In genomic region chr1:82289990-82290681, GRCm38 (mm10) we compare ENCODE assay signal across 8 mouse cellular contexts. TPM values are rescaled to one million over a fixed set of nuclear protein-coding genes. Genes with fewer than 3 reads are reported as not detected.
DNase-seq lines count a peak whose midpoint lies in the region; ATAC-seq and TF ChIP-seq lines count a peak whose summit lies in the region.

No protein-coding gene starts in this region.

- H3K27ac ChIP-seq in ES-Bruce4 (ENCODE audit: insufficient read depth, low read length): no peak overlapping the region
- H3K27ac ChIP-seq in forebrain, embryonic 16.5 days (ENCODE audit: low read length): peak overlapping the region; percentile 99
- peak overlapping the region; percentile 90 for H3K27ac ChIP-seq in lung, postnatal 0 days (ENCODE audit: low read length)

- H3K9me3 ChIP-seq in ES-Bruce4 (replicated peaks; ENCODE audit: control insufficient read depth, insufficient read depth, low read length, poor library complexity, severe bottlenecking): no peaks in the 10 kb centered on the region
- H3K9me3 ChIP-seq in forebrain, embryonic 16.5 days (ENCODE audit: control insufficient read depth, low read length): no peaks in the 10 kb centered on the region
- no peaks in the 10 kb centered on the region for H3K9me3 ChIP-seq in lung, postnatal 0 days (ENCODE audit: low read length)

- TF ChIP-seq CTCF in ES-Bruce4 (IDR thresholded peaks at IDR 0.05; ENCODE audit: low read depth, low read length): peak; percentile 27
- TF ChIP-seq CTCF in lung, postnatal 0 days (IDR thresholded peaks at IDR 0.05): peak; percentile 35

- DNase-seq in cerebellum, adult 11 months: peak; percentile 62
- DNase-seq in heart, postnatal 36 days: peak; percentile 47 to 68
- peak; percentile 73 to 80 for DNase-seq in layer of hippocampus, postnatal 10 days (ENCODE audit: low spot score in 2 of 2)
- peak; percentile 44 for DNase-seq in lung, postnatal 0 days (ENCODE audit: low spot score)
- DNase-seq in right cerebral cortex, adult 2 months (ENCODE audit: low spot score in 2 of 2): peak; percentile 66 to 82

- no peaks in the 10 kb centered on the region for H3K36me3 ChIP-seq in ES-Bruce4 (ENCODE audit: control insufficient read depth, insufficient read depth, low read length, poor library complexity, severe bottlenecking)
- H3K36me3 ChIP-seq in forebrain, embryonic 16.5 days (ENCODE audit: control insufficient read depth, insufficient read depth): no peaks in the 10 kb centered on the region
- H3K36me3 ChIP-seq in lung, postnatal 0 days (ENCODE audit: insufficient read depth, low read length): no peaks in the 10 kb centered on the region

- ATAC-seq in forebrain, embryonic 16.5 days: peak; percentile 3
- ATAC-seq in lung, postnatal 0 days: no peak
- ATAC-seq in erythroid progenitor cell, adult 5-6 weeks (replicated peaks; ENCODE audit: low FRiP score, poor library complexity, severe bottlenecking): no peak

- H3K4me1 ChIP-seq in ES-Bruce4 (ENCODE audit: control insufficient read depth, insufficient read depth, low read length): no peaks in the 10 kb centered on the region
- H3K4me1 ChIP-seq in forebrain, embryonic 16.5 days (replicated peaks; ENCODE audit: control insufficient read depth, insufficient read depth, low read length): peaks cover 56% of the 10 kb centered on the region
- peaks cover 22% of the 10 kb centered on the region; the same call in 1 of the 2 replicates for H3K4me1 ChIP-seq in lung, postnatal 0 days (ENCODE audit: insufficient read depth, low read depth, low read length)

- no peak for TF ChIP-seq POLR2A in ES-Bruce4 (IDR thresholded peaks at IDR 0.05; ENCODE audit: insufficient read depth, low read length)

- H3K9ac ChIP-seq in ES-Bruce4 (ENCODE audit: low read depth, poor library complexity, severe bottlenecking): peak overlapping the region; percentile 77
- peak overlapping the region; percentile 87 for H3K9ac ChIP-seq in forebrain, embryonic 16.5 days (replicated peaks; ENCODE audit: low read depth, low read length)
- H3K9ac ChIP-seq in lung, postnatal 0 days (replicated peaks; ENCODE audit: low read depth): peak overlapping the region; percentile 46

- intact Hi-C loops in heart, postnatal 36 days (cut with DNase I): loop anchor here (2.0 to 5.0 kb wide), 4 partner anchors 275 to 601 kb away; no protein-coding TSS in a partner anchor

- peak overlapping the region; percentile 85 for H3K4me2 ChIP-seq in forebrain, embryonic 16.5 days (ENCODE audit: low read length)
- H3K4me2 ChIP-seq in lung, postnatal 0 days (replicated peaks; ENCODE audit: low read depth, low read length): peak overlapping the region; percentile 89

- H3K27me3 ChIP-seq in ES-Bruce4 (ENCODE audit: control insufficient read depth, insufficient read depth, low read length, poor library complexity, severe bottlenecking): no peaks in the 10 kb centered on the region
- no peaks in the 10 kb centered on the region for H3K27me3 ChIP-seq in forebrain, embryonic 16.5 days (replicated peaks; ENCODE audit: control insufficient read depth, insufficient read depth, low read length)
- no peaks in the 10 kb centered on the region for H3K27me3 ChIP-seq in lung, postnatal 0 days (replicated peaks; ENCODE audit: insufficient read depth, low read length)

- H3K4me3 ChIP-seq in ES-Bruce4 (ENCODE audit: low read depth, low read length): peak overlapping the region; percentile 88
- peak overlapping the region; percentile 89 for H3K4me3 ChIP-seq in forebrain, embryonic 16.5 days (replicated peaks; ENCODE audit: low read length)
- H3K4me3 ChIP-seq in lung, postnatal 0 days (ENCODE audit: low read depth, low read length): peak overlapping the region; percentile 61

- under 1% methylated on average over 45 of the region's 45 CpGs for WGBS in forebrain, embryonic 16.5 days
- 3% methylated on average over 45 of the region's 45 CpGs for WGBS in lung, postnatal 0 days

- no peak for TF ChIP-seq EP300 in ES-Bruce4 (IDR thresholded peaks at IDR 0.05; ENCODE audit: insufficient read depth, low read depth, low read length)
- TF ChIP-seq EP300 in lung, postnatal 0 days (IDR thresholded peaks at IDR 0.05): no peak

RNA-seq across cellular contexts. Expression of gene Irs1, which starts 1.1 kb away (rescaled TPM):
- polyA plus RNA-seq in ES-Bruce4 (2011; ENCODE audit: insufficient read depth, insufficient read length, low read depth, missing spikeins): 15.3 and 15.8 TPM in 2 replicates
- 9.2 and 11.0 TPM in 2 replicates for polyA plus RNA-seq in forebrain, embryonic 16.5 days (2015; fragmentation: Nextera tagmentation; extraction: Ambion mirVana)
- total RNA-seq in heart, postnatal 36 days (2021): 10 to 100 TPM; 36.6 to 41.5 TPM
- 10 to 100 TPM; 29.7 to 31.3 TPM for total RNA-seq in layer of hippocampus, postnatal 10 days (2021)
- polyA plus RNA-seq in lung, postnatal 0 days (2015; fragmentation: Nextera tagmentation; extraction: Ambion mirVana): 4.7 and 5.9 TPM in 2 replicates
- total RNA-seq in erythroid progenitor cell, adult 5-6 weeks (2015; ENCODE audit: low replicate concordance): 0.84 TPM in 1 of 2 replicates, not detected in the other
- 0.26 TPM in 1 of 2 replicates, not detected in the other for total RNA-seq in erythroid progenitor cell, adult 5-6 weeks (2017; ENCODE audit: low replicate concordance)

RNA-seq across cellular contexts. Expression of gene Rhbdd1, which starts 26.1 kb away (rescaled TPM):
- polyA plus RNA-seq in ES-Bruce4 (2011; ENCODE audit: insufficient read depth, insufficient read length, low read depth, missing spikeins): 19.2 and 21.4 TPM in 2 replicates
- polyA plus RNA-seq in forebrain, embryonic 16.5 days (2015; fragmentation: Nextera tagmentation; extraction: Ambion mirVana): 4.6 and 5.8 TPM in 2 replicates
- 10 to 100 TPM in 1 of 2 experiments, 1 to 10 TPM in 1; 9.5 to 12.1 TPM for total RNA-seq in heart, postnatal 36 days (2021)
- total RNA-seq in layer of hippocampus, postnatal 10 days (2021): 1 to 10 TPM; 5.8 to 5.9 TPM
- polyA plus RNA-seq in lung, postnatal 0 days (2015; fragmentation: Nextera tagmentation; extraction: Ambion mirVana): 7.8 and 8.1 TPM in 2 replicates
- 12.2 and 13.0 TPM in 2 replicates for total RNA-seq in erythroid progenitor cell, adult 5-6 weeks (2015; ENCODE audit: low replicate concordance)
- 7.1 and 9.8 TPM in 2 replicates for total RNA-seq in erythroid progenitor cell, adult 5-6 weeks (2017; ENCODE audit: low replicate concordance)

RNA-seq across cellular contexts. Expression of gene Gm9747, which starts 57.2 kb away (rescaled TPM):
- polyA plus RNA-seq in ES-Bruce4 (2011; ENCODE audit: insufficient read depth, insufficient read length, low read depth, missing spikeins): not detected in 2 replicates
- polyA plus RNA-seq in forebrain, embryonic 16.5 days (2015; fragmentation: Nextera tagmentation; extraction: Ambion mirVana): 30.1 and 34.5 TPM in 2 replicates
- total RNA-seq in heart, postnatal 36 days (2021): not detected
- not detected for total RNA-seq in layer of hippocampus, postnatal 10 days (2021)
- polyA plus RNA-seq in lung, postnatal 0 days (2015; fragmentation: Nextera tagmentation; extraction: Ambion mirVana): 13.3 and 15.5 TPM in 2 replicates
- not detected in 2 replicates for total RNA-seq in erythroid progenitor cell, adult 5-6 weeks (2015; ENCODE audit: low replicate concordance)
- total RNA-seq in erythroid progenitor cell, adult 5-6 weeks (2017; ENCODE audit: low replicate concordance): not detected in 2 replicates

Comparison
In these comparisons a context has a peak if more than half of its experiments do, and no peak if none do; other contexts are left out.
1. RNA of gene Irs1, which starts 1.1 kb away (total RNA-seq): 36.6 to 41.5 TPM in heart, postnatal 36 days and 29.7 to 31.3 TPM in layer of hippocampus, postnatal 10 days; 0.26 to 0.84 TPM in erythroid progenitor cell, adult 5-6 weeks; every median in the first group is over 10 times any median in the second.
2. Peak in every context shown above with its lines, with median percentiles within 50 percentile points of each other: H3K4me3 ChIP-seq, H3K9ac ChIP-seq and DNase-seq.